Mouse (Mus musculus) layer of hippocampus, postnatal 36 days (tissue): ENCODE results near the gene Entpd8. TPM values are rescaled to one million over a fixed set of nuclear protein-coding genes. Genes with fewer than 3 reads are reported as not detected.
A peak's percentile ranks its signal among the peaks of the same experiment; 100 is the strongest.

Source experiments
- DNase-seq, 2 experiments: peaks; one replicate each; pipeline ENCODE4 v3.0.0; 2022
- total RNA-seq, 2 experiments: library from RNA; stranded (reverse); gene quantifications; 2 replicates each; pipeline ENCODE4 v1.2.3; 2021

The Entpd8 gene
- total RNA-seq, 2 experiments from 2014 or later: not detected

DNA sequence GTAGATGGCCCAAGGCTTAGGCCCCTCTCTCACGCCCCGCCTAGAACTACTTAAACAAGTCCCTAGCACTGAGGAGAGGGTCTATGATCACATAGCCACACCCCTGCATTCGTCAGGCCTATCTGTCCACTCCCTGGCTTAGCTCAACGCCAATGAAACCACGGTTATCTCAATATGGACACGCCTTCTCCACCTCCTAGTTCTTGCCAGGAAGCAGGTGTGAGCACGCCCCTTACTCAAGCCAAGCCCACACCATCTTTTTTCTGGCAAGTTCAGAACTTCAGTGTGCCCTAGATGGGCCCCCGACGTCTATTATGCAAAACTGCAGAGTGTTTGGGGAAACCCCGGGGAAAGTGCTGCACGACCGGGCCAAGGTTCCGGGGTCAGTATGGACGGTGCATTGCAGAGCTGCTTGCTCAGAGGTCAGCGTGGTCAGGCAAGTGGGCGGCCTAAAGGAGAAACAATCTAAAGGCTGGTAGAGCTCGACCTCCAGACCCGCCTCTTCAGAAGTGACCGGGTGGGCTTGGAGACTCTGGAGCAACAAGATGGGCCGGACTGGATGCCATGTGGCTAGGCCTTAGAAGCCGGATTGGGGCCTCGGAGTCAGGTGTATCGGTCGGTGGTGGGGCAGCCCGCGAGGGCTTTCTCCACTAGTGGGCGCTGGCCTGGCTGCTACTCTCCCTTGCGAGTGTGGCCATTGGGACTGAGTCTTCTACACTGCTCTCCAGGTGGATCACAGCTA, 15.2 kb downstream of the Entpd8 start, which contains the start of gene Noxa1:
TSS of gene Noxa1 (minus strand) at position 41 of the 742 bp plus-strand sequence.
- no peak for DNase-seq

DNA sequence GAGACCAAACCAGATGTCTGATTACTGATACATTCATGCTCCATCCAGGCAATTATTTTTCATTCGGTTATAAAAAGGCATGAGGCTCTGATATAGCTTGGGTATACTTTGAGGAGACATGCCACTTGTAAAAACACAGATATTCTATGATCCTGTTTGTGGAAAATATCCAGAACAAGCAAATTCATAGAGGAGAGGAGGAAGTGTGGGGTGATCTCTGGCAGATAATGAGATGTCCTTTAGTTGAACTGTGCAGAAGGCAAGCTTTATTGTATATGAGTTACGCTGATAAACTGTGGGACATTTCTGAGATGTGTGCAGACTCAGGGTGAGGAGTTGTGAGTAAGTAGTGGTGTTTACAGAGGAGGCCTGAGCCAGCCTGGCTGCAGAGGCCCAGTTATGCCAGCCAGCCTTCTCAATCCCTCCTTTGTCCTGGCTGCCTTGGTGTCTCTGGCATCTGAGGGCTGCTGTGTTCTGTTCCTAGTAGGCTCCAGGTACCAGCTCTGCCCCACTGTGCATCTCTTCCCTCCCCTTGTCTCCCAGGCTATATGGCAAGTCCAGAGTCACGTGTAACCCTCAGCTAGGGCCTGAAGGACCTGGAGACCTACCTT, 18.0 kb downstream of the Entpd8 start:
- DNase-seq: peak in 1 of 2 experiments; percentile 19

DNA sequence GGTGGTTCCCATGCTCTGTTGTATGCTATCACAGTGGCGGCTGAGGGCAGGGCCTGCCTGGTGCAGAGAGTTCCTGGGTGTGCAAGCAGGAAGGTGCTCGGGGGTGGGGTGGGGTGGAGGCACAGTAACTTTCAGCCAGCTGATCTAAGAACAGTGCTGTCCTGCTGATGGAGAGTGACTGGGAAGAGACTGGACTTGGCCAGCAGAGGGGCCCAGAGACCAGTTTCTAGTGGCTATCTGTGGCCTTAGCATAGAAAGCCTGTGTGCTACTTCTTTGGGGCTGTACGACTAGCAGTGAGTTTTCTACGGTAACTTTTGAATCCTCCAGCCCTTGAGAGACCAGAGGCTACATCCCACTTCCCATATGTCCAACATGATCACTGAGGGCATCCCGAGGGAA, 18.9 kb downstream of the Entpd8 start:
- peak in 1 of 2 experiments; percentile 42 for DNase-seq

DNA sequence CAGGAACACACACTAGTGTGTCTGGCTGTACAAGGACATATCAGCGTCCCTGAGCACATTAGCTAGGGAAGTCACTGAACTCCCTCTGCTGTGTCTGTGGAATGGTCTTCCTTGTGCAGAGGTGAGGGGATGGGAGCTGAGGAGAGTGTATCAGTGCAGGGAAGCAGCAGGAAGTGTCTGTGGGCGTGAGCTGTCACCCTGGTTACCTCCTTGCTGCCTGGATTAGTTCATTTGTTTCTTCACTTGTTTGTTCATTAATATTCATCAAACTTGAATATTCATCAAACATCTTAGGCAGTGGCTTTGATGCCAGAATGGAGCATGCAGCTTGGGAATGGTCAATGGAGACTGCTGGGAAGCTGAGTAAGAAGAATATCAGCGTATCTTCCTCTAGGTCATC, 19.6 kb downstream of the Entpd8 start:
- DNase-seq: no peak

DNA sequence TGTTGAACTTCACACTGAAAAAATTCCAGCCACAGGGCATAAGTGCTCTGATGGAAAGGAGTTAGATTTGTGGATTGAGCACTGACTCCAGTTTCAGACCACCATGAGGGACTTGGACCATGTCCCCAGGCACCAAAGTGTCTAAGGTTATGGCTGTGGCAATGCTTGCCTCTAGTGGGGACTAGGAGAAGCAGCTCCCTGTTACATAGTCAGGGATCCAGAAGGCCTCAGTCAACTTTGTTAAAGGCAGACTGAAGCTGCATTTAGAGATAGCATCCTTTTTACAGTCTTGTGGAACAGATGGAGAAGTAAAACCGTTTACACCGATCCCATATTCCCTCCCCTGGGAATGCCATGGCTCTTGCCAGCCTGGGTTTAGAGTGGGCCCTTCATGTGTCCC, 24.0 kb downstream of the Entpd8 start:
- no peak for DNase-seq

DNA sequence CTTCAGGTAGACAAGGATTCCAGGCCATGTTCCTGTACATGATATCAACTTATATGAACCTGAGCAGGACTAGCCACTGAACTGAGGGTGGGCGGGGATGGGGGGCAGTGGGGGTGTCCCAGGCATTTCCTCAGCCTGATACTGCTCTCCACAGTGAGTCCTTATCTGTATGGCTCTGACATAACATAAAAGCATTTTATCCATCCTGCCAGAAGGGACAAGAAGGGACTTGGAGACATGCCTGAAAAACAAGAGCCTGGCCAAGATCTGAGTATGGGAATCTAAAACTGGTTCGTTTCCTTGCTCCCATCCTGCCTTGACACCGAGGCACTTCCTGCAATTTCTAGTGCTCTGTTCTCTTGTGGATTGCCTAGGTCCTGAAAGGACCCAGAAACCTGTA, 25.9 kb downstream of the Entpd8 start:
- no peak for DNase-seq

DNA sequence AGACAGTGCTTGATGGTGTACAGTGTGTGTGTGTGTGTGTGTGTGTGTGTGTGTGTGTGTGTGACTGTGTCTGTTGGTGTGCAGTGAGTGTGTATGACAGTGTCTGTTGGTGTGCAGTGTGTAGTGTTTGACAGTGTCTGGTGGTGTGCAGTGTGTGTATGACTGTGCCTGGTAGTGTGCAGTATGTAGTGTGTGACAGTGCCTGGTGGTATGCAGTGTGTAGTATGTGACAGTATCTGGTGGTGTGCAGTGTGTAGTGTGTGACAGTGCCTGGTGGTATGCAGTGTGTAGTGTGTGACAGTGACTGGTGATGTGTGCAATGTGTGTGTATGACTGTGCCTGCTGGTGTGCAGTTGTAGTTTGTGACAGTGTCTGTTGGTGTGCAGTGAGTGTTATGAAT, 29.4 kb downstream of the Entpd8 start:
- no peak for DNase-seq

DNA sequence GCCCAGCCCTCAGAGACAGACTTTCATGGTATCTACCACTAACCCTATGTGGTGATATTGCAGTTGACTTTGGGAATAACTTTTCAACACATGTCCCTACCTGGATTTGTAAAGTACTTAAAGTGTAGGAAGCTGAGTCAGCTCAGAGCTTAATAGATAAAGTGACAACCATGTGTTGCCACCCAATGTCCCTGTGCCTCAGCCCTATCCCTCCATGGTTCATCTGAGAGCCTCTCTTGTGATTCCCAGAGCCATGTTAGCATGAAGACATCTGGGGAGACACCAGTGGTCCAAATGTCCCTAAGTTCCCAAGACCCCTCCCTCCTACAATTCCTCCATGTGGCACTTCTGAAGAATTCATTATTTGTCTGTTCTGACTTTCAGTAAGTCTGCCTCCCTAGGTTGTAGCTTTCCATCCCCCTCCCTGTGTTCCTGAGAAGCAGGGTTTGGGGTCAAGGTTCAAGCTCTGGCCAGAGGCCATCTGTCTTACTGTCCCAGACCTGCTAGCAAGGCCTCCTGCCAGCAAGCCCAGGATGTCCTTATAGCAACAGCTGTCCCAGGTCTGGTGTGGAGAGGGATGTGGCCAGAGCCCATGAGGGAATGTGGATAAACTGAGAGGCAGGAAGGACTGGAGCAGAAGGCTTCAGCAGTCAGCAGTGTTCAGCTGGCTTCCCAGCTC, 30.5 kb downstream of the Entpd8 start:
- DNase-seq: no peak

DNA sequence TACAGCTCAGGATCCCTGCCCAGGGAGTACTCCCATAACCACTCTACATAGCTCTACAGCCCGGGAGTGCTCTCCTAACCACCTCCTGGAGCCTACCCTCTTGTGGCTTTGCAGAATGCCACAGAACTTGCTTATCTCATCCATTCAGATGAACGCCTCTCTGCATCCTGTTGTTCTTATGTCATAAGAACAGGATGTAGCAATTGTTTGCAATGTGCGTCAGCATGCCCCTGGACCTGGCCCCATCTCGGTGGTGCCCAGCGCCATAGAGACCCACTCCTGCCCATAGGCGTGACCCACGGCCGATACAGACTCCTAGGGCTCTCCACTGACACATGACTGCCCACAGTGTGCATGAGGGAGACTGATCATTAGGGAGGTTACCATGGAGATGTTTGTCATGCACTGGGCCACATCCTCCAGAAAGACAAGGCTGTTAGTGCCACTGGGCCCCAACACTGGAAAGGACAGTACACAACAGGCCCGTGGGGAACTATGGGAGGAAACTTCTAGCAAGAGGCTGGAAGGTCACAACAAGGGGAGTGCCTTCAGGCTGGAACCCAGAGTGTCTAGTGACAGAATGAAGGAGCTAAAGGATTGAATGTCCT, 31.2 kb downstream of the Entpd8 start:
- DNase-seq: no peak

DNA sequence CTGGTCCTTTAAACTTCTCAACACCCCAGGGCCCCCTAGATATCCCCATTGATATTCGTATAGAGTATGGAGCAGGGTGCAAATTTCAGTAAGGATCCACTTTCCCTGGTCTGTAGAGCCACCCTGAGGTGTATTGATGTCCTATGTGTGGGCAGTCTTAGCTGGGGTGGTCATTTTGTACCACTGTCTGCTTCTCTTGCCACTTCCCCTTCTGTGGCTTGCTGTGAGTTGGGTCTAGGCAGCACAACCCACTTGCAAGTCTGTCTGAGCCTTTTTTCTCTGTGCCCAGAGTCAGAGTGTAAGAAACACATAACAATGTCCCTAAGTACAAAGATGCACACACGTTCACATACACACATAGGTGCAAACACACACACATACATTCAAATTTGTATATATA, 34.2 kb downstream of the Entpd8 start:
- no peak for DNase-seq

DNA sequence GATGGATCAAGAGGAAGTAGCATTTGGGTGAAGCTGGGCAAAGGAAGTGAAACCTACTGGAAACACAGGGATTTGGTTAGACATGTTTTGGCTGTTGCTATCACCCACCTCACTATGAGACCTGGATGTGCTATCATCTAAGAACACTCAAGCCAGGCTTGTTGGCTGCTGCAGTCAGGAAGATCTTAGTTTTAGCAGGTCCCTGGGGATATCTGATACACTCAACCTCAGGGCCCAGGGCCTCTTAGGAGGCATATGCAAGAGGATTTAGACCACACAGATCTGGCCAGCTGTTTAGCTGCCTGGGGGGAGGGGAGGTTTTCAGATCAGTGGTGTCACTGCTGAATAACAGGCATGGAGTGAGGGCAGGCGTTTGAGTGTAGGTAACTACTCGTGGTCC, 35.3 kb downstream of the Entpd8 start:
- no peak for DNase-seq

DNA sequence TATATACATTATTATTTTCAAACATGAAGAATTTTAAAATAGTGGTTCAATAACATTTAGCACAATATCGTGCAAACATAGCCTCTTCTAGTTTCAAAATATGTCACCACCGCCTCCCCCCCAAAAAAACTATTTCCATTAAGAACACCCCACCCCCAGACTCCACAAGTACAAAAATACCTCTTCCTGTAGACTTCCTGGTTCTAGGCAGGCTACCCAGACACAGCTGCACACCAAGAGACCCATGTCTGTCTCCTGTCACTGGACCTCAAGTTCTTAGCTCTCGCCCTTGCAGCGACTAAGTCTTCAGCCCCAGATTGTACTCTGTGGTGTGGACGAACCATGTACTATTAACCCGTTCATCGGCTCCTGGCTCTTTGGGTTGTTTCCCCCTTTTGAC, 40.9 kb downstream of the Entpd8 start:
- no peak for DNase-seq

DNA sequence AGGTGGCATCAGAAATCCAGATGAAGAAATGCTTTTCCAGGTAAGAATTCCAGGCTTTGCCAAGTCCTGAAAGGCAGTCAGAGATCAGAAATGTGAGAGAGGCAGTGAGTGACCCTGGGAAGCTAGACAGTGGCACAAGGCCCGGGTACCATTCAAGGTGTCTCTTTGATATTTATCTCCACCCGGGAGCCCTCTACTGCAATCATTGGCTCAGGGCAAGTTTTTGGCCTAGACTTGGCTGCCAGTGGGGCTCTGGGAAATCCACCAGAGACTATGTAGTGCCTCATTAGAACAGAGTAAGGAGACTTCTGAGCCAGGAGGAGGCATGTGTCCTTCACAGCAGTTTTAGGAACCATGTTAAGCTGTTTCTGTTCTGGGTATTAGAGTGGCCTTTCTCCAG, 42.6 kb downstream of the Entpd8 start:
- DNase-seq: no peak

DNA sequence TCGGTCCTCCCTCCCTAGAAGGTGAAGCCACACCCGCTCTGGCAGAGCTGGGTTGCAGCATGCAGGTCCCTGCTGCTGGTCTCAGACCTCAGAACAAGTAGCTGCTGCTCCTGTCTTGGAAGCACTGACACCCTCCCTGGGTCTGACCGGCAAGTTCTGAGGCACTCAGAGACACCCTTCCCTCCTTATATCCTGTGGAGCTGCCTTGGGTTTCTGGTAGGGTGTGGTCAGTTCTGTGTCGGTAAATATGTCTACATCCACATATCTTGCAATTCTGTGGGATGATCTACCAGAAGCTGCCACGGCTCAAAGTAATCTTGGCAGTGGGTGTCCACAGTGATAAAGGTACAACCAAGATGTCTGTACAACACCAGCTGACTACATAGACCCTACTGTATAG, 43.4 kb downstream of the Entpd8 start:
- no peak for DNase-seq

DNA sequence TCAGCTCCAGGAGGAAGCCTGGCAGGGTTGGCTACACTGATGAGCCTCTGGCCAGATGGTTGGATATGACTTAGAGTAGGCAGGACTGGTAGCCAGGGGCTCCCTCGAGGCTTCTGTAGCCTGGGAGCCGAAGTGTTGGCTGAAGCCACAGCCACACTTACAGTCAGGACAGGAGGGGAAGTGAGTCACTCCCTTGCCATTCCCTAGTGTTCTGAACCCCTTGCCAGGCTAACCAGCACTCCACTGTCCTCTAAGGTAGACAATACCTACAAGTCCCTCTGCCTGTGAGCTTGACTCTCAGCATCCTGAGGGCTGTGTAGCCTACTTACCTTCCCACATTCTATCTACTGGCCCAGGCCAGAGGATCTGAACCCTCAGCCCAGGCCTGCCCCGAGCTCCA, 44.3 kb downstream of the Entpd8 start:
- DNase-seq: no peak

DNA sequence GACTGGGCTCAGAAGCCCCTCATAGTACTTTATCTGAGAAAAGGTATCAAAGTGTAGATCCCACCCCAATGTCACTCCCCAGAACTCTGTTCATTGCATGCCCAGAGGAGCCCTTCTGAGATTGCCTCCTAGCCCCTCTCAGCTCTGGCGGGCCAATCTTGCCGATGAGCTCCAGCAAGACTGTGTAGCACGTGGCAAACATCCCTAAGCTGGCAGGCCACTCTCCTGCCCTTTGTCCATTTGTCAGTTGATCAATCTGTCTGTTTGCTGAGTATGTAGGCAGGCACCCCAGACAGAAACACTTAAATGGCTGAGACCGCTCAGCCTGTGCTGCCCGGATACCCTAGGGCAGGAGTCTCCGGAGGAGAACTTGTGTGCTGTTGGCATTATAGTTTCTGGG, 45.0 kb downstream of the Entpd8 start:
- DNase-seq: no peak

DNA sequence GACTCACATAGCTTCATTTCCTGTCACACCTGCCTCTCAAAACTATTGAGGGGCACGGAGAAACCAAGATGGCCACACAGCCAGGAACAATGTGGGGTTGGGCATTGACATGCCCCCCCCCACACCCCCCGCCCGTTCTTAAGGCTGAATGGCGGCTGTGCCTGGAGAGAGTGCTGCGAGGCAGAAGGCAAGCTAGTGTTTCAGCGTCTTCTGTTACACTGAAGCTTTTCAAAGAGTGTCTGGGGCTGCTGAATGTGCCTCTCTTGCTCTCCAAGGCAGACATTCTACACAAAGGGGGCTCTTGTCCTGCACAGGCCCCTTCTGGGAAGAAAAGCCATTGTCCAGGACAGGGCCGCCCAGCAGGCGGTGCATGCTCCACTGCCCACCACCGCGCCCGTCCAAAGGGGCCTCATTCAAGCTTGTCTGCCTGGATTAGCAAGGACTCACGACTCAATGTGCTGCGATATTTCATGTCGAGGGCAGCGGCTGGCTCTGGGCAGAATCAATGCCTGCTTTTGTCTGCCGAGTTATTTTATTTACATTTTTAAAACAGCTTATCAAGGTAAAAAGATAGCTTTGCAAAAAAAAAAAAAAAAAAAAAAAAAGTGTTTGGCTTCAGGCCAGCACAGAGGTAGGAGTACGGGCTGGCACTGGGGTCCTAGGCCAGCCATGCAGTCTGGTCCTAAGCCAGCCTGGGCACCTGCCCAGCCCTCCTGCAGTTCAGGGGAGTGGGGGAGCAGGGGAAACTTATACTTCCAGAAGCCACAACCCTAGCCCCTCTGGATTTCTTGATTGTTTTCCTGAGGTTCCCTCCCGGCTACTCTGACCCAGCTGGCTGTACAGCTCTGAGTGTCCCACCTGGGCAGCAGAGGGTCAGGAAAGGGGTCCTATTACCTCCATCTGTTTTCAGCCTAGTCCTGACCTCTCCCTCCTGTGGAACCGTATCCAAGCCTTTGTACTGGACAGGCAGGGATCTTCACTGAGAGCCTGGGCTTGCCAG, 46.2 kb downstream of the Entpd8 start:
- peak; percentile 33 to 57 for DNase-seq

DNA sequence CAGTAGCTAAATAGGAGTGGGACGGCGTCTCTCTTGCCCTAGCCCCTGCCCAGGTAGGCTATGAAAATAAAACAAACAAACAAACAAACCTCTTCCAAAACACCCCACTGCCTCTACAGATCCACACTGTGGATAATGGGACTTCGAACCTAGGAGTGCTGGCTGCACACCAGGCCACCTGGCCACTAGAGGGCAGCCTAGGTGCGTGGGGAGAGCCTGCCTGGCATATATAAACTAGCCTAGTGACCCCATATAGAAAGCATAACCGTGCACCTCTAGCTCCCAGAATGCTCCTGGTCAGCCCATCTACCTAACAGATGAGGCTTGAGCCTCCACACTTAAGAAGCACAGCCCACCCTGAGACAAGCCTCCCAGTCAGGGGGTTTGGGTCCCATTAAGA, 47.1 kb downstream of the Entpd8 start:
- no peak for DNase-seq

DNA sequence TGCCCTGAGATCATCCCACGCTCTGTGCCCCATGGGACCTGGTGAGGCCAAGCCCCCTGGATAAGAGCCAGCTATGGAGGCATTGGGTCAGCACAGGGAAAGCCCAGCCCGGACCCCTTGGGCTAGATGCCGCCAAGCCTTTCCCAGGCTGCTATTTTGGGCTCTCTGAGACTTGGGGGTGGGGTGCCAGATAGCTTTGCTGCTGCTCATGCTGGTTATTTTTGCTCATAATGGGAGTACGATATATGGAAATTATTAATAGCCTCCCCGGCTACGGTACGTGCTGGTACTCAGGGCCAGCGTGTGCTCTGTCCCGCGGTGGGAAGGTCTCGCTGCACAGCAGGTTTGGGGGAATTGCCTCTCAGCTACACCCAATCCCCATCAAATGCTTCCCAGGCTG, 48.0 kb downstream of the Entpd8 start:
- DNase-seq: no peak

DNA sequence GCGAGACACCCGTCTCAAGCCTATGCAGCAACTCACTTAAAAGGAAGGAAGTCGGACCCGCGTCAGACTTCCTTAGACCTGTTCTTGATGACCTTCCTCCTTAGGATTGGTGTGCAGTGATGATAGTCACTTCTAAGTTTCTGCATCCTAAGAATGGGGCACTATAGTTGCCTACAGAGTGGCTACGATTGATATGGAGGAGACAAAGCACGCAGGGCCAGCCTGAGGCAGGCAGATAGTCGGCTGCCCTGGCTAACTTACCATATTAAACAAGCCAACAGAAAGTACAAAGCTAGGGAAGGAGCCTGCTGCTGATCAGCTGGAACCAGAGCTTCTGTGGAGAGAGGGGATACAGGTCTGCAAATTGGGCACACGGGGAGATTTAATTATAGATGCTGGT, 51.5 kb downstream of the Entpd8 start:
- no peak for DNase-seq
